Mouse (Mus musculus): ENCODE data around the gene Cmtm2b.

GRCm38 (mm10) chr8:104365695-104366094 is 43.7 kb downstream of the Cmtm2b start:
- TF ChIP-seq POLR2A (IDR thresholded peaks at IDR 0.05; ENCODE audit: low read depth, low read length) (no peak), CTCF (IDR thresholded peaks at IDR 0.05; ENCODE audit: extremely low read depth, insufficient read depth, insufficient read length, insufficient replicate concordance) (no peak)

Measured in spleen, adult 2 months (tissue).